Mouse (Mus musculus) urinary bladder, postnatal 36 days (tissue): ENCODE data around the gene Gpr37l1.
"Not testable (repeated sequence)": the region's sequence is repeated elsewhere in the genome, so short reads cannot be mapped to it uniquely, and the experiment has no call there.

Experiments
- DNase-seq, 2 experiments: peaks; one replicate each; pipeline ENCODE4 v3.0.0; 2022; ENCODE audit warnings: low spot score in 2 of 2, mixed read lengths in 1 of 2

Gene Gpr37l1

GRCm38 (mm10) chr1:135124573-135125363 is 42.7 kb downstream of the Gpr37l1 start:
- DNase-seq = no peak

- no peak for DNase-seq
Observed at GRCm38 (mm10) chr1:135112661-135113060, 54.8 kb downstream of the Gpr37l1 start.

GRCm38 (mm10) chr1:135111271-135111670 is 56.2 kb downstream of the Gpr37l1 start:
- not testable (repeated sequence) for DNase-seq
